Mouse (Mus musculus): ENCODE results near the gene Dhodh. TPM values are rescaled to one million over a fixed set of nuclear protein-coding genes. Genes with fewer than 3 reads are reported as not detected.

Gene Dhodh
- 58.3 and 64.8 TPM in 2 replicates for polyA plus RNA-seq (2014; fragmentation: Nextera tagmentation; extraction: Ambion mirVana)

DNA sequence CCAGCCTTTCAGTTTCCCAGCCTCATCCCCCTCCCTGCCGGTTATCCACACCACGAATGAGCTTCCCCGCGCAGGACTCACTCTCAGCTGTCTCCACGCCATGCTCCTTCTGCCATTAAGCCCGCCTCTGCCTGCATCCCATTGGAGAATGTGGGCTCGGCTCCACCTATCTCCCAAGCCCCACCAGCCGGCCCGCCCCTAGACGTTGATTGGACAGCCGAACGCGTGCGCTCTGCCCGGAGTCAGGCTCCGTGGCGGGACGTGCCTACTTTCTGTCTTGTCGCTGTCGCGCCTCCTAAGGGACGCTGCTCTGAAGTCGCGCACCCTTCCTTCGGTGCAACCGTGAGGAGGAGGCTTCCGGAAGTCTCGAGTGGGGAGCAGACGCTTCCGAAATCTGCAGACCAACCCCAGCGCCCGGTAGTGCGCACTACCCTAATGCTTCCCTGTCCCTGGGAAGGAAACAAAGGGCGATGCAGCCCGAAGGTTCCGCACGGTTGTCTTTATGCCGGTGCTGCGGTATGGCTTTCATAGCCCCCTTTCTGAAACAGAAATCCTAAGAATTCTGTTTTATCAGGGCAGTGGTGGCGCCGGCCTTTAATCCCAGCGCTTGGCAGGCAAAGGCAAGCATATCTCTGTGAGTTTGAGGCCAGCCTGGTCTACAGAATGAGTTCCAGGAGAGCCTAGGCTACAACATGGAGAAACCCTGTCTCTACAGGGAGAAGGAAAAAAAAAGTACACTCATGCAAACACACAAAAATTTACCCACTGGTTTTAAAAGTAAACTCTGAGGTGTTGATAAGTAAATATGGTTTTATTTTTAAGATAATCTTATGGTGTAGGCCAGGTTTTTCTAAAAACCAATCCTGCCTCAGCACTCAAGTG lies at the start of gene Dhodh:
TSS of gene Dhodh (minus strand) at position 403 of the 882 bp plus-strand sequence.
- Histone ChIP-seq H3K4me3 (ENCODE audit: low read depth, low read length) (peak within 1 kb of the TSS; percentile 74), H3K9me3 (ENCODE audit: control insufficient read depth, low read length) (no peaks in the 10 kb centered on the region), H3K27ac (ENCODE audit: low read depth, low read length) (peak within 1 kb of the TSS; percentile 98), H3K36me3 (ENCODE audit: control insufficient read depth, insufficient read depth, low read length) (peaks cover 8% of the 10 kb centered on the region; the same call in 1 of the 2 replicates), H3K4me2 (peak within 1 kb of the TSS; percentile 84), H3K4me1 (replicated peaks; ENCODE audit: control insufficient read depth, insufficient read depth, low read length) (peaks cover 11% of the 10 kb centered on the region), H3K27me3 (replicated peaks; ENCODE audit: control insufficient read depth, insufficient read depth, low read length) (no peaks in the 10 kb centered on the region), H3K9ac (ENCODE audit: low read depth, low read length) (peak within 1 kb of the TSS; percentile 80)
- WGBS, result under 1% methylated on average over 42 of the region's 42 CpGs
- peak; percentile 98 for ATAC-seq (replicated peaks; ENCODE audit: low FRiP score)
- DNase-seq (ENCODE audit: low spot score), result peak; percentile 94

DNA sequence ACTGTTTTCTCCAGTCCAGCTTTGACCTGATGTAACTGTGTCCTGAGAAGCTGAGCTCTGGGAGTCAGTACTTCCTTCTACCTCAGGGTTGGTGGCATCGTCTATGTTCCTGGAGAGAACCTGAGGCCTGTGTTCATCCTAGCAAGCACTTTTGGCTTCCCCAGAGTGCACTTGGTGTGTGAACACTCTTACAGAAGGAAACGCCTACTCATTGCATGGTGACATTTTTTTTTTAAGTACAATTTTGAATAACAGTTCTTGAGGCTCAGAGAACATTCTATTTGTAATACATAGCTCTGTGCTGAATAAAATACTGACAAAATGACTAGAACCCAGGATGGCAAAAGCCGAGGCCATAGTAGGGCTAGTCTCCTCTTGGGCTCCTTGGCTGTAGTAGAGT lies 48.4 kb upstream of the Dhodh start:
- DNase-seq (ENCODE audit: low spot score), result no peak
- Histone ChIP-seq H3K36me3 (ENCODE audit: control insufficient read depth, insufficient read depth, low read length) (no peaks in the 10 kb centered on the region), H3K9me3 (ENCODE audit: control insufficient read depth, low read length) (no peaks in the 10 kb centered on the region), H3K27ac (ENCODE audit: low read depth, low read length) (no peak overlapping the region), H3K4me2 (no peak overlapping the region), H3K4me3 (ENCODE audit: low read depth, low read length) (no peak overlapping the region), H3K4me1 (replicated peaks; ENCODE audit: control insufficient read depth, insufficient read depth, low read length) (no peaks in the 10 kb centered on the region), H3K27me3 (replicated peaks; ENCODE audit: control insufficient read depth, insufficient read depth, low read length) (no peaks in the 10 kb centered on the region), H3K9ac (ENCODE audit: low read depth, low read length) (no peak overlapping the region)
- ATAC-seq (replicated peaks; ENCODE audit: low FRiP score), result no peak
- 76% methylated on average over 3 of the region's 3 CpGs for WGBS

DNA sequence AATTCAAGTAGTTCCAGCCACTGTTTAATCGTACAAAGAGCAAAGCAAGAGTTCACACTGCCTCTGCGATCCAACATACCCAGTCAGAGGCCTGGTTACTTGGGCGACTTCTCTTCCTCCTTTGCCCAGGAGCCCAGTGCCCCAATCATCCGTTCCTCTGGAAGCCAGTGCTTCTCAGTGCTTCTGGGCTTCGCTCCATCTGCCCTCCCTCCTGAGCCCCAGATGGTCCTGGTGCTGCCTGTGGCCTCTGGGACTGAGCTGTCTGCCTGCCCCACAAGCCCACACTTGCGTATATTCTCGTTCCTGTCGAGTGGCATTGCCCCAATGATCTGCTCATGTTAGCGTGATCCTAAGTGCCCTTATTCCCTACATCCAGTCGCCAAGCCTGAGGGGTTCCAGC lies 42.3 kb upstream of the Dhodh start:
- Histone ChIP-seq H3K9ac (ENCODE audit: low read depth, low read length) (no peak overlapping the region), H3K27me3 (replicated peaks; ENCODE audit: control insufficient read depth, insufficient read depth, low read length) (no peaks in the 10 kb centered on the region), H3K4me1 (replicated peaks; ENCODE audit: control insufficient read depth, insufficient read depth, low read length) (no peaks in the 10 kb centered on the region), H3K9me3 (ENCODE audit: control insufficient read depth, low read length) (no peaks in the 10 kb centered on the region), H3K36me3 (ENCODE audit: control insufficient read depth, insufficient read depth, low read length) (no peaks in the 10 kb centered on the region), H3K27ac (ENCODE audit: low read depth, low read length) (no peak overlapping the region), H3K4me2 (no peak overlapping the region), H3K4me3 (ENCODE audit: low read depth, low read length) (no peak overlapping the region)
- DNase-seq (ENCODE audit: low spot score) (no peak), ATAC-seq (replicated peaks; ENCODE audit: low FRiP score) (no peak)
- WGBS, result 84% methylated on average over 10 of the region's 10 CpGs

DNA sequence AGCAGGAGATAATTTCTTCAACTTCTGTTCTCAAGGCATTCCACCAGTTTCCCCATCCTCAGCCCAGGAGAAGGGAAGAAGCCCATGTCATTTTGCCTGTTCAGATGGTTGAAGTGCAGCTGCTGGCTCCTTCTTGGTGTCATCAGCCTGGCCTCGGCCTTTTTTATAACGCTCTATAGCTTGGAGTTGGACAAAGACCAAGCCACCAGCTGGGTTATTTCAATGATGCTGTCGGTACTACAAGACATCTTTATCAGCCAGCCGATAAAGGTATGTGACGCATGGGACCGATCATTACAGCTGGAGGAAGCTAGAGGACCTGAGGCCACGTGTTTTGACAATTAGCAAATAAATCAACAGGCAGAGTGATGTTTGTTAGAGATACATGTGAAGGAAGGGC lies 40.0 kb upstream of the Dhodh start:
- Histone ChIP-seq H3K4me2 (no peak overlapping the region), H3K36me3 (ENCODE audit: control insufficient read depth, insufficient read depth, low read length) (no peaks in the 10 kb centered on the region), H3K27me3 (replicated peaks; ENCODE audit: control insufficient read depth, insufficient read depth, low read length) (no peaks in the 10 kb centered on the region), H3K9me3 (ENCODE audit: control insufficient read depth, low read length) (no peaks in the 10 kb centered on the region), H3K9ac (ENCODE audit: low read depth, low read length) (no peak overlapping the region), H3K27ac (ENCODE audit: low read depth, low read length) (no peak overlapping the region), H3K4me1 (replicated peaks; ENCODE audit: control insufficient read depth, insufficient read depth, low read length) (no peaks in the 10 kb centered on the region), H3K4me3 (ENCODE audit: low read depth, low read length) (no peak overlapping the region)
- WGBS, result 74% methylated on average over 7 of the region's 7 CpGs
- ATAC-seq (replicated peaks; ENCODE audit: low FRiP score) (no peak), DNase-seq (ENCODE audit: low spot score) (no peak)

DNA sequence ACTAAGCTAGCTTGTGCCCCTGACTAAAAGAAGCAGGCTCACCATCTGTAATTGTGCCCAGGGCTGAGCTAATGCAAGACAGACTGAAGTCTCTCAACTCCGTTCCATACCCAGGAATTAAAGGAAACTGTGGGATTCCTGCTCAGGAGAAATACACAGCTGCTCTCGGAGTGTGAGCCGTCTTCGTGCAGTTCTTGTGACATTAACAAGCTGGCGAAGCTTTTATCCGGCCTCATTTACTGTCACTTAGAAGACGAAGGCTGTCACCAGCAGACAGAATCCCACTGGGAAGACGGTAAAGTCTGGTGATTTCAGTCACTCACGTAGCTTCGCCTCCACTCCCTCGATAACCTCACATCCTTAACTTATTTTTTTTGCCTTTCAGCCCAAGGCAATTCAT lies 38.9 kb upstream of the Dhodh start:
- 82% methylated on average over 11 of the region's 11 CpGs for WGBS
- DNase-seq (ENCODE audit: low spot score), result no peak
- H3K27me3 ChIP-seq (replicated peaks; ENCODE audit: control insufficient read depth, insufficient read depth, low read length), result no peaks in the 10 kb centered on the region

DNA sequence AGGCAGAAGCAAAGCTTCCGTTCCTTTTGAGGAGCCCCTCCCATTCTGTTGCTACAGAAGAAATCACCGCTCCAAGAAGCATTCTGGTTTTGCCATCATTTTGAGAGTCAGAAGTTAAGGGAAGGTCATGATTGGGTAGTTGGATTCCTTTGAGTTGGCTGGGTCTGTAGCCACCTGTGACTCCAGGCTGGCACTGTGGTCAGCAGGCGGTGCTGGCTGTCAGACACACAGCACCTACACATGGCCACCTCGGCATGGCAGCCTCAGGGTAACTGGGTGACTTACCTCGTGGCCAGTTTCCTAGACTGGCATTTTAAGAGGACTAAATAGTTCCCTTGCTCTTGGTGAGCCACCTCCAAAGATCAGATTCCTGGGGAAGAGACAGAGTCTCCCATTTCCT lies 32.8 kb upstream of the Dhodh start:
- no peaks in the 10 kb centered on the region for H3K27me3 ChIP-seq (replicated peaks; ENCODE audit: control insufficient read depth, insufficient read depth, low read length)
- H3K9me3 ChIP-seq (ENCODE audit: control insufficient read depth, low read length), result no peaks in the 10 kb centered on the region
- no peak for ATAC-seq (replicated peaks; ENCODE audit: low FRiP score)

More for the DNA sequence above, 38.9 kb upstream of the Dhodh start:
- no peak overlapping the region for H3K9ac ChIP-seq (ENCODE audit: low read depth, low read length)
- H3K9me3 ChIP-seq (ENCODE audit: control insufficient read depth, low read length), result no peaks in the 10 kb centered on the region
- no peaks in the 10 kb centered on the region for H3K36me3 ChIP-seq (ENCODE audit: control insufficient read depth, insufficient read depth, low read length)
- ATAC-seq (replicated peaks; ENCODE audit: low FRiP score), result no peak
- no peaks in the 10 kb centered on the region for H3K4me1 ChIP-seq (replicated peaks; ENCODE audit: control insufficient read depth, insufficient read depth, low read length)
- no peak overlapping the region for H3K4me3 ChIP-seq (ENCODE audit: low read depth, low read length)
- H3K27ac ChIP-seq (ENCODE audit: low read depth, low read length), result no peak overlapping the region
- no peak overlapping the region for H3K4me2 ChIP-seq

DNA sequence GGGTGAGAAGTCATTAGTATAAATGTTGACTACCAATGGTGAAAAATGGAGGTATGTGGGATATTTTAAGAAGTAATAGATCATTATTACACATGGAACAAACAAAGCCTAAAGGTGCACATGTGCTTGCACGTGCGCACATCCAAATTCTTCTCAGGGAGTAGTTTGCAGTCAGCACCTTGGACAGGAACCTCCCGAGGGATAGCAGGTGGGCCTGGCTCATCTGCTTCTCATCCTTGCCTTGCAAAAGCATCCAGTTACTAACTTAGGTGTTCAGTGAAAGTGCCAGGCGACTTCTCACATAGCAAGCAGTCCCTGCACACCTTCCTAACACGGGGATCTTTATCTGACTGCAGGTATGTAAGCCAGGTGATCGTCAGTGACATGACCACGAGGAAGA lies 31.9 kb upstream of the Dhodh start:
- Histone ChIP-seq H3K4me2 (no peak overlapping the region), H3K9me3 (ENCODE audit: control insufficient read depth, low read length) (no peaks in the 10 kb centered on the region), H3K4me1 (replicated peaks; ENCODE audit: control insufficient read depth, insufficient read depth, low read length) (no peaks in the 10 kb centered on the region), H3K9ac (ENCODE audit: low read depth, low read length) (no peak overlapping the region), H3K36me3 (ENCODE audit: control insufficient read depth, insufficient read depth, low read length) (no peaks in the 10 kb centered on the region), H3K27ac (ENCODE audit: low read depth, low read length) (no peak overlapping the region), H3K4me3 (ENCODE audit: low read depth, low read length) (no peak overlapping the region), H3K27me3 (replicated peaks; ENCODE audit: control insufficient read depth, insufficient read depth, low read length) (no peaks in the 10 kb centered on the region)
- WGBS, result 69% methylated on average over 7 of the region's 7 CpGs
- ATAC-seq (replicated peaks; ENCODE audit: low FRiP score) (no peak), DNase-seq (ENCODE audit: low spot score) (no peak)

More for the DNA sequence above, 32.8 kb upstream of the Dhodh start:
- no peak overlapping the region for H3K4me3 ChIP-seq (ENCODE audit: low read depth, low read length)
- no peak overlapping the region for H3K9ac ChIP-seq (ENCODE audit: low read depth, low read length)
- no peaks in the 10 kb centered on the region for H3K4me1 ChIP-seq (replicated peaks; ENCODE audit: control insufficient read depth, insufficient read depth, low read length)
- no peak for DNase-seq (ENCODE audit: low spot score)
- WGBS, result 79% methylated on average over 5 of the region's 5 CpGs
- no peaks in the 10 kb centered on the region for H3K36me3 ChIP-seq (ENCODE audit: control insufficient read depth, insufficient read depth, low read length)
- H3K4me2 ChIP-seq, result no peak overlapping the region
- no peak overlapping the region for H3K27ac ChIP-seq (ENCODE audit: low read depth, low read length)

DNA sequence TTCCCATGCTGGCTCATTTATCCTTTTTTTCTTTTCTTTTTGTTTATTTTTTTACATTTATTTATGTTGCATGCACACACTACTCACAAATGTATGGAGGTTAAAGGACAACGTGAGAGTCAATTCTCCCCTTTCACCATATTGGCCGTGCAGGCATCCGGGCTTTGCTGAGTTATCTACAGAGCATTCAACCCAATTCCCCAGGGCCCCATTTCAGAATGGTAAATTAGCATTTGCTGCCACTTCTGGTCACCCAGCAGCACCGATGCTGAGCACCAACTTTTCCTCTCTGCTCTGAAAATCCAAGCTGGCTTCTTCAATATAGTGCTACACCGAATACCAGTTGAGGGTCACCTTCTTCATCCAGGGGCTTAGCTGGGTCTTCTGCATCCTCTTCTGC lies 30.4 kb upstream of the Dhodh start:
- Histone ChIP-seq H3K4me1 (replicated peaks; ENCODE audit: control insufficient read depth, insufficient read depth, low read length) (no peaks in the 10 kb centered on the region), H3K36me3 (ENCODE audit: control insufficient read depth, insufficient read depth, low read length) (no peaks in the 10 kb centered on the region), H3K9me3 (ENCODE audit: control insufficient read depth, low read length) (no peaks in the 10 kb centered on the region), H3K4me2 (no peak overlapping the region), H3K9ac (ENCODE audit: low read depth, low read length) (no peak overlapping the region), H3K27me3 (replicated peaks; ENCODE audit: control insufficient read depth, insufficient read depth, low read length) (no peaks in the 10 kb centered on the region), H3K4me3 (ENCODE audit: low read depth, low read length) (no peak overlapping the region), H3K27ac (ENCODE audit: low read depth, low read length) (no peak overlapping the region)
- 80% methylated on average over 5 of the region's 5 CpGs for WGBS
- no peak for ATAC-seq (replicated peaks; ENCODE audit: low FRiP score)
- DNase-seq (ENCODE audit: low spot score), result no peak

DNA sequence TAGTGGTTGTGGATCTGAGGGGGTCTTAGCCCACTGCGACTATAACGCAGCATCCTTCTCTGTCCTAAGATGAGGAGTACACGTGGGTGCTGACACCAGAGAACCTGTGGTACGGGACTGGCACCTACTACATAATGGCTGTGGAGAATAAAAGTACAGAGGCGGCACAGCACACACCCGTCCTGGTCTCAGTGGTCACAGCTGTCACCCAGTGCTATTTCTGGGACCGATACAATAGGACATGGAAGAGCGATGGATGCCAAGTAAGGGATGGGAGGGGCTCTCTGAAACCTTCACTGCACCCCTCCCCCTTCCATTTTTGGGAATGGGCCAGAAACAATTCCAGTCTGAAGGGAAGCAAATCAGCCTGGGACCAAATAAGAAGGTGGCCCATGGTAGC lies 26.7 kb upstream of the Dhodh start:
- Histone ChIP-seq H3K4me3 (ENCODE audit: low read depth, low read length) (no peak overlapping the region), H3K9ac (ENCODE audit: low read depth, low read length) (no peak overlapping the region), H3K4me2 (no peak overlapping the region), H3K27ac (ENCODE audit: low read depth, low read length) (no peak overlapping the region), H3K36me3 (ENCODE audit: control insufficient read depth, insufficient read depth, low read length) (no peaks in the 10 kb centered on the region), H3K4me1 (replicated peaks; ENCODE audit: control insufficient read depth, insufficient read depth, low read length) (no peaks in the 10 kb centered on the region), H3K27me3 (replicated peaks; ENCODE audit: control insufficient read depth, insufficient read depth, low read length) (no peaks in the 10 kb centered on the region), H3K9me3 (ENCODE audit: control insufficient read depth, low read length) (no peaks in the 10 kb centered on the region)
- 90% methylated on average over 8 of the region's 8 CpGs for WGBS
- no peak for ATAC-seq (replicated peaks; ENCODE audit: low FRiP score)
- DNase-seq (ENCODE audit: low spot score), result no peak
